Mouse (Mus musculus) fat pad, adult 2 months (tissue): ENCODE data around the gene Col11a2.
A peak's percentile ranks its signal among the peaks of the same experiment; 100 is the strongest.

Source experiments
- DNase-seq: peaks from one replicate; pipeline ENCODE4 v3.0.0-alpha.2; 2011; ENCODE audit warnings: low read depth, low spot score; ENCODE audit errors: extremely low read depth

The Col11a2 gene

GRCm38 (mm10) chr17:34025756-34026151 is 13.5 kb upstream of the Col11a2 start:
- DNase-seq = no peak

DNA sequence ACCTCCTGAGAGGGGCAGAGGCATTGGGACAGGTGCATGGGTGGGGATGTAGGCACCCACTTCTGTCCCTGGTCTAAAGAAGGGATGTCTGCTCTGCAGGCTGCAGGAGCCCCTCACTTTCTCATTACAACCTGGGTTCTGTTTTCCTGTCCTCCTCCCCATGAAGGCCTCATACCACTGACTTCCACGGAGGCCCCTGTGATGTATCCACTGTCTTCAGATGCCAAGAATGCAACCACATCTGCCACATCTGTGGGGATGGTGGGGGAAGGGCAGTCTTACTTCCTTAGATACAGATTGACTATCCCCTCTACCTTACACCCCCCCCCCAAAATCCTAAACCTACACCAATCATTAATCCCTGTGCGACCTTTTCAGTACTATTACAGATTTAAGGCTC is 13.0 kb upstream of the Col11a2 start:
- DNase-seq = no peak

GRCm38 (mm10) chr17:34026917-34027655 is 12.2 kb upstream of the Col11a2 start:
- DNase-seq = peak; percentile 21

DNA sequence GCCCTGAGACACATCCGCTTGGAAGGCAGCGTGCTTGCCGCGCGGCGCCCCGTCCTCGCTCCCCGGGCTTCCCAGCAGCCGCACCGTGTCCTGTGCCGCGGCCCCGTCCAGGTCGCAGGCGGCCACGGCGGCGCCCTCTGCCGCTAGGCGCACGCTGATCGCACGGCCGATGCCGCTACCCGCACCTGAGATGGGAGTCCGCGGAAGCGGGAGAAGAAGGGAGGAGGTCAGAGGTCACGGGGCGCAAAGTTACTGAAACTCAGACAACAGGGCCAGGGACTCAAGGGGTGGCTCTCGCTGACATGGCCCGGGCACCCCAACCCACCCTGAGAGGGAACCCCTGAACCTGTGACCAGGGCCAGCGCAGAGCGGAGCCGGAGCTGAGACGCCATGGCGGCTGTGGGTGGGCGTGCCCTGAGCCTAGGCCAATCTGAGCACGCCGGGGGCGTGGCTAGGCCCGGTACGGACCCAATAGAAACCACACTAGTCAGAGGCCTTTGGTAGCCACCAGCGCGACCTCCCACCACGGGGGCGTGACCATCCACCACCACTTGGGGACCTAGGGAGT is 11.5 kb upstream of the Col11a2 start, which contains the start of gene H2-Ke6:
TSS of gene H2-Ke6 (minus strand) at position 405 of the 568 bp plus-strand sequence.
- DNase-seq = peak; percentile 25

- no peak for DNase-seq
Observed at GRCm38 (mm10) chr17:34028501-34029149, 10.6 kb upstream of the Col11a2 start.

- DNase-seq = no peak
Observed at GRCm38 (mm10) chr17:34029150-34029889, 9.9 kb upstream of the Col11a2 start.

GRCm38 (mm10) chr17:34029890-34030595 is 9.2 kb upstream of the Col11a2 start:
- DNase-seq = no peak

- no peak for DNase-seq
Observed at GRCm38 (mm10) chr17:34030861-34031326, 8.3 kb upstream of the Col11a2 start.

DNA sequence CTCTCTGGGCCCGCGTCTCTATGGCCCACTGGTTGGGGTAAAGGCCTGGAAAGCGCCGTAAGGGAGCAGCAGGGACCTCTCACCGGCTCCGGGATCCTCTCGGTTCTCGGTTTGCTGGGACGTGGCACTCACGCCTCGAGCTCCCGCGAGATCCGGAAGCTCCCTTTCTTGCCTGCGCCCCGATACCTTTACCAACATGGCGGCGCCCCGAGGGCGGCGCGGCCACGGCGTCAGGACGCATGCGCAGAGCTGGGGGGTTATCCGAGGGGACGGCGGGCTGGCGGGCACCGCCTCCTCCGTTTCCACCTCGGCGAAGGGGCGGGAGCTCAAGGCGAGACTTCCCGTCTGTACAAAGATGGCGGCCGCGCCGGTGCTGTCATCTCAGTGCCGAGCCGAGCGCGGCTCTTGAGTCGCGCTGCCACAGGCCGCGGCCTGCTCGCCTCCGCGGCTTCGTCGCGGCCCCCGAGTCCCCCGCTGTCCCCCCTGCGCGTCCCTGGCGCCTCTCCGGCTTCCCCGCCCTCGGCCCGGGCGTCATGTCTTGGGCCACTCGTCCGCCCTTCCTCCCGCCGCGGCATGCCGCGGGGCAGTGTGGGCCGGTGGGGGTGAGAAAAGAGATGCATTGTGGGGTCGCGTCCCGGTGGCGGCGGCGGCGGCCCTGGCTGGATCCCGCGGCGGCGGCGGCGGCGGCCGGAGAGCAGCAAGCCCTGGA is 7.6 kb upstream of the Col11a2 start, which contains the start of the genes Slc39a7 and Rxrb:
TSS of gene Slc39a7 (minus strand) at position 218 of the 709 bp plus-strand sequence.
TSS of gene Rxrb (plus strand) at position 348 of the 709 bp plus-strand sequence.
- DNase-seq = peak; percentile 36

- DNase-seq = no peak
Observed at GRCm38 (mm10) chr17:34032174-34032632, 7.0 kb upstream of the Col11a2 start.

GRCm38 (mm10) chr17:34032806-34033205 is 6.4 kb upstream of the Col11a2 start:
- no peak for DNase-seq

GRCm38 (mm10) chr17:34033441-34033840 is 5.8 kb upstream of the Col11a2 start:
- no peak for DNase-seq

DNA sequence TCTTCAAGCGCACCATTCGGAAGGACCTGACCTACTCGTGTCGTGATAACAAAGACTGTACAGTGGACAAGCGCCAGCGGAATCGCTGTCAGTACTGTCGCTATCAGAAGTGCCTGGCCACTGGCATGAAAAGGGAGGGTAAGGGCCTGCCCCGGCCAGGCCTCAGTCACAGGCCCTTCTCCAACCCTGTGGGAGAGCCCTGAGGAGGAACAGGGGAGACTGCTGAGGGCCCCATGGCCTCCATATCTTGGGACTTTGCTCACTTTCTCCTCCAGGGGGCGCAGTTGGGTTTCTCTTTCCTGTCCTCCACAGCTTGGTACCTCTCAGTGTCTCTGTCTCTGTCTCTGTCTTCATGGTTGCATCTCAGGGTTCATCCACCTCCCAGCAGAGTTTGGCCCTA is 5.2 kb upstream of the Col11a2 start:
- DNase-seq = no peak

GRCm38 (mm10) chr17:34035517-34035916 is 3.7 kb upstream of the Col11a2 start:
- DNase-seq = no peak

- no peak for DNase-seq
Observed at GRCm38 (mm10) chr17:34036647-34037046, 2.6 kb upstream of the Col11a2 start.

DNA sequence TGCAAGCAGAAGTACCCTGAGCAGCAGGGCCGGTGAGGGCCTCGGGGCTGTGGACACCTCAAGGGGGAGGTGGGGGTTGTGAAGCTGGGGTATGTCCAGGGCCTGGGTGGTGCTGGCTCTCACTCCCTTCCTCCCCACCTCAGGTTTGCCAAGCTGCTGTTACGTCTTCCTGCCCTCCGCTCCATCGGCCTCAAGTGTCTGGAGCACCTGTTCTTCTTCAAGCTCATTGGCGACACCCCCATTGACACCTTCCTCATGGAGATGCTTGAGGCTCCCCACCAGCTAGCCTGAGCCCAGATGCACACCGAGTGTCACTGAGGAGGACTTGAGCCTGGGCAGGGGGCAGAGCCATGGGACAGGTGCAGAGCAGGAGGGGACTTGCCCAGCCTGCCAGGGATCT is 2.0 kb upstream of the Col11a2 start:
- no peak for DNase-seq

DNA sequence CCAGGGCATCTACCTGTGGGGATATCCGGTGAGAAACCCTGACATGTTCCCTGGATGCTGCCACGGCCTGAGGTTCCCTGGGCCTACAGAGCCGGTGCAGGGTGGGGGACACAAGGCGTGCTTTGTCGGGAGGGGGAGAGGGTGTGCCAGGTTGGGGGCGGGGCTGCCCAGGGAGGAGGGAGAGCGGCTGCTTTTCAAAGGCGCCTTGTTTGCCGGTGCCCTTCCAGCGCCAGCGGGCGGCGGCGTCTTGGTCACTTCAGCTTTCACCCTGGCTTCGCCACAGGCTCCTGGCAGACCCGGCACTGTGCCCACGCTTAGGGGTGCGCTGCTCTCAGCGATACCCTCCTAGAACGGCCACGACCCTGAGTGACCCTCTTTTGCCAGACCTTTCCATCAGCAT is 797 bp upstream of the Col11a2 start:
- no peak for DNase-seq

DNA sequence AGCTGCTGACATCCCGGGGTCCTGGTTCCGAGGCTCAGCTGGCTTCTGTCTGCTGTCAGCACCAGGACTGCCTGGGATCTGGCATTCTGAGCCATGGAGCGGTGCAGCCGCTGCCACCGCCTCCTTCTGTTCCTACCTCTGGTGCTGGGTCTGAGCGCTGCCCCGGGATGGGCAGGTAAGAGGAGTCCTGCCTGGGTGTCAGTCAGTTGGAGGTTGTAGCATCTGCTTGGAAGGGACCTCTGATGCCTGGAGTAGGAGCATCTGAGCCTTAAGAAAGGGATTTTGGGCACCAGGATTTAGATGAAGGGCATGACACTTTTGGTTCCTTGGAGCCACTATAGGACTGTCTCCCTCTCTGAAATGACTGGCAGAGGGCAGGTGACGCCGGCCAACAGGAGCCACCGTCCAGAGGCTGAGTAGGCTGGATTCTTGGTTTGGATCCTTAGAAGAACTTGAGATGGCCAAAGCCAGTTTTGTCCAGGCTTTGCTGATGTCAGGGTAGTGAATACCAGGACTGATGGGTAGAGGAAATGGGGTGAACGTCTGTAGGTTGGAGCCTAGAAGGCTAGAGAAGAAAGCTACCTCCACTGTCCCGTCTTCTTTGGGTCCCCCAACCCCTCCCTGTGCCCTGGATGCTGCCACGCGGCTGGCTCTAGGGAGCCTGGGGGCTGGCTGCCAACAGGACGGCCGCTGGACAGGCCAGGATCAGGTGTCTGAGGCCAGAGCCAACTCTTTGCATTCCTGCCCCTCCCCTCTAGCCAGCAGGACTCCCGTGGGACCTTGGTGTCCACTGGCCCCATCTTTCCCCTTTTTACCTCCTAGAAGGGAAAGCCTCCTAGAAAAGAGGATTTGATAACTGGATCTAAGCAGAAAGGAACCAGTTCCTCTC is 569 bp downstream of the Col11a2 start:
- no peak for DNase-seq

- DNase-seq = no peak
Observed at GRCm38 (mm10) chr17:34045941-34046340, 6.7 kb downstream of the Col11a2 start.
